Mouse (Mus musculus) kidney, postnatal 10 days (tissue): Measurements from ENCODE around the gene Gm3448.

ENCODE experiments used
- DNase-seq: peaks from one replicate; pipeline ENCODE4 v3.0.0; 2021; ENCODE audit warnings: mixed read lengths

The Gm3448 gene

GRCm38 (mm10) chr17:14958686-14959327 lies 82.5 kb downstream of the Gm3448 start:
- no peak for DNase-seq

- no peak for DNase-seq
Measured at GRCm38 (mm10) chr17:14953452-14953851, 87.9 kb downstream of the Gm3448 start.

GRCm38 (mm10) chr17:14949161-14949827 lies 92.0 kb downstream of the Gm3448 start:
- no peak for DNase-seq
